Mouse (Mus musculus) limb, embryonic 15.5 days (tissue): ENCODE data around the gene 4930564D02Rik. TPM values are rescaled to one million over a fixed set of nuclear protein-coding genes. Genes with fewer than 3 reads are reported as not detected.

Experiments used
- ATAC-seq: fragments of 200-750 bp; cut with Nextera tagmentation; 2 replicates; pipeline ENCODE4 v1.8.0; 2017; ENCODE audit warnings: low read depth, moderate TSS enrichment; ENCODE audit not compliant: insufficient number of reproducible peaks, low FRiP score, low TSS enrichment
- H3K27ac ChIP-seq: fragments of 300-500 bp; sonication (generic); 2 replicates; pipeline ENCODE4 v1.5.1; 2015; ENCODE audit warnings: moderate library complexity, mild to moderate bottlenecking, inconsistent platforms
- H3K27me3 ChIP-seq: fragments of 300-500 bp; sonication (generic); 2 replicates; pipeline ENCODE4 v1.6.1; 2015; ENCODE audit warnings: inconsistent platforms
- H3K36me3 ChIP-seq: fragments of 300-500 bp; sonication (generic); 2 replicates; pipeline ENCODE4 v1.6.1; 2015; ENCODE audit warnings: inconsistent platforms
- H3K4me1 ChIP-seq: fragments of 300-500 bp; sonication (generic); 2 replicates; pipeline ENCODE4 v1.6.1; 2015; ENCODE audit warnings: inconsistent platforms
- H3K4me2 ChIP-seq: fragments of 300-500 bp; sonication (generic); 2 replicates; pipeline ENCODE4 v1.6.1; 2015; ENCODE audit warnings: mild to moderate bottlenecking, inconsistent platforms
- H3K4me3 ChIP-seq: fragments of 300-500 bp; sonication (generic); 2 replicates; pipeline ENCODE4 v1.5.1; 2015; ENCODE audit warnings: mild to moderate bottlenecking, inconsistent platforms
- H3K9ac ChIP-seq: fragments of 300-500 bp; sonication (generic); 2 replicates; pipeline ENCODE4 v1.6.1; 2015; ENCODE audit warnings: inconsistent platforms
- H3K9me3 ChIP-seq: fragments of 300-500 bp; sonication (generic); 2 replicates; pipeline ENCODE4 v1.6.1; 2016; ENCODE audit warnings: inconsistent platforms
- WGBS: fragments of 180-500 bp; shearing (Covaris S2); methylation state at CpG from one replicate; pipeline ENCODE4 v1.1.7; 2015; 5-methylcytosine and 5-hydroxymethylcytosine counted together
- polyA plus RNA-seq: library from polyadenylated mRNA; unstranded; fragments of >200 nt; fragmentation: Nextera tagmentation; extraction: Ambion mirVana; gene quantifications from 2 replicates; pipeline ENCODE4 v1.2.1, GENCODE M21; 2015

4930564D02Rik gene
- polyA plus RNA-seq, result not detected in 2 replicates

- Histone ChIP-seq H3K9me3 (no peaks in the 10 kb centered on the region), H3K27me3 (no peaks in the 10 kb centered on the region), H3K4me1 (peaks cover 9% of the 10 kb centered on the region; the same call in 1 of the 2 replicates), H3K9ac (no peak within 1 kb of the TSS), H3K4me2 (no peak within 1 kb of the TSS), H3K27ac (no peak within 1 kb of the TSS), H3K36me3 (no peaks in the 10 kb centered on the region), H3K4me3 (no peak within 1 kb of the TSS)
- no peak for ATAC-seq
- WGBS, result 74% methylated on average over 10 of the region's 10 CpGs
Observed at GRCm38 (mm10) chr3:105066544-105066943, at the start of gene 4930564D02Rik. 4930564D02Rik (plus strand) TSS chr3:105066844.

GRCm38 (mm10) chr3:105017314-105017713 is 49.3 kb upstream of the 4930564D02Rik start:
- H3K4me2 ChIP-seq, result no peak overlapping the region

GRCm38 (mm10) chr3:105018085-105018782 is 48.4 kb upstream of the 4930564D02Rik start:
- no peak for ATAC-seq
- Histone ChIP-seq H3K36me3 (no peaks in the 10 kb centered on the region), H3K27me3 (no peaks in the 10 kb centered on the region), H3K4me1 (0 out of 2 replicates have a peak, but pooled peaks cover 2% of the 10 kb centered on the region), H3K27ac (no peak overlapping the region), H3K4me3 (no peak overlapping the region), H3K9me3 (no peaks in the 10 kb centered on the region), H3K4me2 (no peak overlapping the region), H3K9ac (no peak overlapping the region)
- WGBS, result 76% methylated on average over 10 of the region's 10 CpGs

More at GRCm38 (mm10) chr3:105017314-105017713, 49.3 kb upstream of the 4930564D02Rik start:
- H3K4me3 ChIP-seq, result no peak overlapping the region
- H3K9me3 ChIP-seq, result no peaks in the 10 kb centered on the region
- H3K36me3 ChIP-seq, result no peaks in the 10 kb centered on the region
- no peaks in the 10 kb centered on the region for H3K27me3 ChIP-seq
- no peak overlapping the region for H3K27ac ChIP-seq
- WGBS, result 82% methylated on average over 8 of the region's 8 CpGs
- no peak overlapping the region for H3K9ac ChIP-seq
- H3K4me1 ChIP-seq, result 0 out of 2 replicates have a peak, but pooled peaks cover 2% of the 10 kb centered on the region
- no peak for ATAC-seq

GRCm38 (mm10) chr3:105018783-105019105 is 47.9 kb upstream of the 4930564D02Rik start:
- H3K9ac ChIP-seq, result no peak overlapping the region
- H3K36me3 ChIP-seq, result no peaks in the 10 kb centered on the region
- H3K27ac ChIP-seq, result no peak overlapping the region
- H3K9me3 ChIP-seq, result no peaks in the 10 kb centered on the region
- no peak overlapping the region for H3K4me3 ChIP-seq
- 83% methylated on average over 6 of the region's 6 CpGs for WGBS
- 0 out of 2 replicates have a peak, but pooled peaks cover 2% of the 10 kb centered on the region for H3K4me1 ChIP-seq
- no peaks in the 10 kb centered on the region for H3K27me3 ChIP-seq
- ATAC-seq, result no peak
- no peak overlapping the region for H3K4me2 ChIP-seq

GRCm38 (mm10) chr3:105019826-105020692 is 46.6 kb upstream of the 4930564D02Rik start:
- H3K4me3 ChIP-seq, result no peak overlapping the region
- no peaks in the 10 kb centered on the region for H3K9me3 ChIP-seq
- H3K36me3 ChIP-seq, result no peaks in the 10 kb centered on the region; the same call in 1 of the 2 replicates
- H3K4me1 ChIP-seq, result 0 out of 2 replicates have a peak, but pooled peaks cover 2% of the 10 kb centered on the region
- no peak for ATAC-seq
- no peaks in the 10 kb centered on the region for H3K27me3 ChIP-seq
- no peak overlapping the region; the same call in 1 of the 2 replicates for H3K27ac ChIP-seq
- H3K4me2 ChIP-seq, result no peak overlapping the region
- H3K9ac ChIP-seq, result no peak overlapping the region
- 51% methylated on average over 12 of the region's 12 CpGs for WGBS

- ATAC-seq, result no peak
- WGBS, result 79% methylated on average over 10 of the region's 10 CpGs
Observed at GRCm38 (mm10) chr3:105023371-105024005, 43.2 kb upstream of the 4930564D02Rik start.

GRCm38 (mm10) chr3:105036281-105036847 is 30.3 kb upstream of the 4930564D02Rik start:
- no peaks in the 10 kb centered on the region for H3K27me3 ChIP-seq
- WGBS, result 71% methylated on average over 10 of the region's 10 CpGs
- no peak overlapping the region for H3K9ac ChIP-seq
- no peak overlapping the region for H3K4me2 ChIP-seq
- no peaks in the 10 kb centered on the region for H3K9me3 ChIP-seq
- H3K4me1 ChIP-seq, result peaks cover 7% of the 10 kb centered on the region; the same call in 1 of the 2 replicates
- H3K27ac ChIP-seq, result peak overlapping the region; percentile 54; the same call in 1 of the 2 replicates
- H3K36me3 ChIP-seq, result peaks cover 68% of the 10 kb centered on the region
- H3K4me3 ChIP-seq, result no peak overlapping the region
- ATAC-seq, result no peak

More at GRCm38 (mm10) chr3:105023371-105024005, 43.2 kb upstream of the 4930564D02Rik start:
- no peak overlapping the region for H3K9ac ChIP-seq
- no peak overlapping the region for H3K4me3 ChIP-seq
- H3K4me1 ChIP-seq, result 0 out of 2 replicates have a peak, but pooled peaks cover 2% of the 10 kb centered on the region
- H3K36me3 ChIP-seq, result peaks cover 6% of the 10 kb centered on the region
- H3K27me3 ChIP-seq, result no peaks in the 10 kb centered on the region
- H3K27ac ChIP-seq, result peak overlapping the region; percentile 34; the same call in 1 of the 2 replicates
- no peaks in the 10 kb centered on the region for H3K9me3 ChIP-seq
- no peak overlapping the region for H3K4me2 ChIP-seq

- WGBS, result 81% methylated on average over 6 of the region's 6 CpGs
- Histone ChIP-seq H3K4me3 (no peak overlapping the region), H3K4me1 (peaks cover 7% of the 10 kb centered on the region), H3K4me2 (no peak overlapping the region), H3K9me3 (no peaks in the 10 kb centered on the region), H3K27ac (no peak overlapping the region), H3K9ac (no peak overlapping the region), H3K27me3 (no peaks in the 10 kb centered on the region), H3K36me3 (peaks cover 60% of the 10 kb centered on the region)
- ATAC-seq, result no peak
Observed at GRCm38 (mm10) chr3:105037240-105037770, 29.3 kb upstream of the 4930564D02Rik start.

- no peaks in the 10 kb centered on the region for H3K27me3 ChIP-seq
- no peak overlapping the region for H3K4me3 ChIP-seq
- H3K4me2 ChIP-seq, result no peak overlapping the region
- no peak for ATAC-seq
- no peak overlapping the region for H3K27ac ChIP-seq
- 27% methylated on average over 8 of the region's 8 CpGs for WGBS
- peaks cover 11% of the 10 kb centered on the region for H3K4me1 ChIP-seq
- no peaks in the 10 kb centered on the region for H3K9me3 ChIP-seq
- peaks cover 33% of the 10 kb centered on the region for H3K36me3 ChIP-seq
- H3K9ac ChIP-seq, result no peak overlapping the region
Observed at GRCm38 (mm10) chr3:105040002-105040401, 26.6 kb upstream of the 4930564D02Rik start.

GRCm38 (mm10) chr3:105040983-105041625 is 25.5 kb upstream of the 4930564D02Rik start:
- Histone ChIP-seq H3K36me3 (peaks cover 22% of the 10 kb centered on the region), H3K4me3 (no peak overlapping the region), H3K27ac (no peak overlapping the region), H3K9me3 (no peaks in the 10 kb centered on the region), H3K27me3 (no peaks in the 10 kb centered on the region), H3K9ac (no peak overlapping the region), H3K4me1 (peaks cover 14% of the 10 kb centered on the region), H3K4me2 (no peak overlapping the region)
- 86% methylated on average over 9 of the region's 9 CpGs for WGBS
- ATAC-seq, result no peak

- ATAC-seq, result no peak
- H3K9ac ChIP-seq, result no peak overlapping the region
- no peak overlapping the region for H3K4me3 ChIP-seq
- 88% methylated on average over 5 of the region's 5 CpGs for WGBS
- no peaks in the 10 kb centered on the region for H3K27me3 ChIP-seq
- no peak overlapping the region for H3K4me2 ChIP-seq
- H3K9me3 ChIP-seq, result no peaks in the 10 kb centered on the region
- H3K36me3 ChIP-seq, result no peaks in the 10 kb centered on the region
- H3K4me1 ChIP-seq, result peaks cover 25% of the 10 kb centered on the region
- H3K27ac ChIP-seq, result no peak overlapping the region
Observed at GRCm38 (mm10) chr3:105043746-105044145, 22.9 kb upstream of the 4930564D02Rik start.
